Mouse (Mus musculus) MEL (cell line): ENCODE data around the gene Fam122a. TPM values are rescaled to one million over a fixed set of nuclear protein-coding genes. Genes with fewer than 3 reads are reported as not detected.

ENCODE experiments used
- DNase-seq: peaks from one replicate; pipeline ENCODE4 v3.0.0; 2011; ENCODE audit warnings: low read depth, low spot score
- H3K27ac ChIP-seq: 2 replicates; pipeline ENCODE4 v1.5.1; 2012; ENCODE audit warnings: low read depth, mild to moderate bottlenecking, control low read depth, low read length, moderate library complexity; ENCODE audit not compliant: control insufficient read depth
- H3K27me3 ChIP-seq, 2 experiments: fragments of 150-350 bp in 1 of 2; sonication (generic) in 1 of 2; 2 replicates each; pipeline ENCODE4 v1.6.1; 2012; ENCODE audit warnings: low read length in 2 of 2, mild to moderate bottlenecking in 2 of 2, improper control_type of control experiment in 1 of 2, moderate library complexity in 1 of 2; ENCODE audit not compliant: insufficient read depth in 2 of 2, control insufficient read depth in 1 of 2
- H3K36me3 ChIP-seq, 2 experiments: 2 replicates each; pipeline ENCODE4 v1.6.1; 2012 to 2014; ENCODE audit warnings: low read length in 2 of 2, improper control_type of control experiment in 1 of 2, inconsistent platforms in 1 of 2, mild to moderate bottlenecking in 1 of 2; ENCODE audit not compliant: insufficient read depth in 2 of 2, control insufficient read depth in 1 of 2
- H3K4me1 ChIP-seq, 2 experiments: fragments of 150-350 bp in 1 of 2; sonication (generic) in 1 of 2; 2 replicates each; pipeline ENCODE4 v1.6.1; 2012; ENCODE audit warnings: low read length in 2 of 2, improper control_type of control experiment in 1 of 2, mild to moderate bottlenecking in 1 of 2; ENCODE audit not compliant: insufficient read depth in 2 of 2, control insufficient read depth in 1 of 2
- H3K4me3 ChIP-seq, 2 experiments: fragments of 150-350 bp in 1 of 2; sonication (generic) in 1 of 2; 2 replicates each; pipeline ENCODE4 v1.5.1; 2012; ENCODE audit warnings: low read depth in 2 of 2, low read length in 2 of 2, mild to moderate bottlenecking in 2 of 2, moderate library complexity in 2 of 2, control low read depth in 1 of 2, improper control_type of control experiment in 1 of 2; ENCODE audit not compliant: control insufficient read depth in 1 of 2, insufficient read depth in 1 of 2
- H3K79me2 ChIP-seq: 2 replicates; pipeline ENCODE4 v1.6.1; 2012; ENCODE audit warnings: mild to moderate bottlenecking, low read length, moderate library complexity; ENCODE audit not compliant: control insufficient read depth, poor library complexity, insufficient read depth
- H3K9ac ChIP-seq: 2 replicates; pipeline ENCODE4 v1.6.1; 2012; ENCODE audit warnings: low read depth, mild to moderate bottlenecking, control low read depth, low read length, moderate library complexity; ENCODE audit not compliant: control insufficient read depth, poor library complexity, severe bottlenecking
- H3K9me3 ChIP-seq: fragments of 150-350 bp; sonication (generic); replicated peaks from 2 replicates; pipeline ENCODE4 v1.6.1; 2012; ENCODE audit warnings: mild to moderate bottlenecking, low read length, improper control_type of control experiment, moderate library complexity; ENCODE audit not compliant: insufficient read depth
- ELF1 ChIP-seq: IDR thresholded peaks from 2 replicates; pipeline ENCODE4 v1.6.1; 2014; ENCODE audit warnings: low read depth, mild to moderate bottlenecking, inconsistent platforms, low read length, improper control_type of control experiment, moderate library complexity
- JUND ChIP-seq: IDR thresholded peaks from 2 replicates; pipeline ENCODE4 v1.6.1; 2011; ENCODE audit warnings: low read depth, mild to moderate bottlenecking, improper control_type of control experiment, low read length
- MAFK ChIP-seq: IDR thresholded peaks from 2 replicates; pipeline ENCODE4 v1.6.1; 2011; ENCODE audit warnings: low read depth, mild to moderate bottlenecking, low read length, improper control_type of control experiment, borderline replicate concordance
- MEF2A ChIP-seq: IDR thresholded peaks from 2 replicates; pipeline ENCODE4 v1.6.1; 2014; ENCODE audit warnings: low read depth, mild to moderate bottlenecking, inconsistent platforms, low read length, improper control_type of control experiment; ENCODE audit not compliant: poor library complexity, insufficient replicate concordance, severe bottlenecking; ENCODE audit errors: extremely low read depth
- MYC ChIP-seq: IDR thresholded peaks from 2 replicates; pipeline ENCODE4 v1.6.1; 2011; ENCODE audit warnings: low read depth, mild to moderate bottlenecking, low read length, improper control_type of control experiment, moderate library complexity
- NELFE ChIP-seq: IDR thresholded peaks from 2 replicates; pipeline ENCODE4 v1.6.1; 2011; ENCODE audit warnings: low read depth, low read length, improper control_type of control experiment
- POLR2AphosphoS2 ChIP-seq: IDR thresholded peaks from 2 replicates; pipeline ENCODE4 v1.6.1; 2011; ENCODE audit warnings: low read length, improper control_type of control experiment
- POLR2AphosphoS5 ChIP-seq: IDR thresholded peaks from 2 replicates; pipeline ENCODE4 v1.6.1; 2012; ENCODE audit warnings: low read depth, borderline replicate concordance, mild to moderate bottlenecking, inconsistent platforms, low read length, moderate library complexity, mixed read lengths
- RAD21 ChIP-seq: IDR thresholded peaks from 2 replicates; pipeline ENCODE4 v1.6.1; 2011; ENCODE audit warnings: mild to moderate bottlenecking, low read depth, low read length, improper control_type of control experiment
- RCOR1 ChIP-seq: IDR thresholded peaks from 2 replicates; pipeline ENCODE4 v1.6.1; 2012; ENCODE audit warnings: low read depth, mild to moderate bottlenecking, inconsistent platforms, low read length, improper control_type of control experiment
- SMC3 ChIP-seq: IDR thresholded peaks from 2 replicates; pipeline ENCODE4 v1.6.1; 2011; ENCODE audit warnings: low read depth, low read length, improper control_type of control experiment
- TBP ChIP-seq: IDR thresholded peaks from 2 replicates; pipeline ENCODE4 v1.8.0; 2011; ENCODE audit warnings: low read depth, low read length, improper control_type of control experiment
- USF1 ChIP-seq: IDR thresholded peaks from 2 replicates; pipeline ENCODE4 v1.6.1; 2014; ENCODE audit warnings: low read depth, mild to moderate bottlenecking, inconsistent platforms, low read length, improper control_type of control experiment, moderate library complexity
- USF2 ChIP-seq, 2 experiments: IDR thresholded peaks; 2 replicates each; pipeline ENCODE4 v1.6.1; 2011 to 2012; ENCODE audit warnings: improper control_type of control experiment in 2 of 2, low read length in 2 of 2, borderline replicate concordance in 1 of 2, inconsistent platforms in 1 of 2, low read depth in 1 of 2, mild to moderate bottlenecking in 1 of 2; ENCODE audit not compliant: insufficient read depth in 1 of 2
- ZC3H11A ChIP-seq: IDR thresholded peaks from 2 replicates; pipeline ENCODE4 v1.6.1; 2012; ENCODE audit warnings: low read depth, mild to moderate bottlenecking, inconsistent platforms, low read length, improper control_type of control experiment
- ZKSCAN1 ChIP-seq: IDR thresholded peaks from 2 replicates; pipeline ENCODE4 v1.6.1; 2012; ENCODE audit warnings: low read depth, mild to moderate bottlenecking, inconsistent platforms, low read length, improper control_type of control experiment, moderate library complexity
- ZNF384 ChIP-seq: IDR thresholded peaks from 2 replicates; pipeline ENCODE4 v1.6.1; 2012; ENCODE audit warnings: low read depth, mild to moderate bottlenecking, inconsistent platforms, low read length, improper control_type of control experiment
- polyA plus RNA-seq, 2 experiments: library from polyadenylated mRNA; stranded (reverse) in 1 of 2; unstranded in 1 of 2; fragments of >175 nt in 1 of 2; fragments of >200 nt in 1 of 2; gene quantifications; 2 replicates each; pipeline versions ENCODE4 v1.2.1 to v1.2.4; 2012; ENCODE audit warnings: low replicate concordance in 2 of 2, low read depth in 1 of 2; ENCODE audit not compliant: insufficient read length in 2 of 2, insufficient read depth in 1 of 2, missing spikeins in 1 of 2
- total RNA-seq: library from RNA; depleted of rRNA; stranded (reverse); fragments of 300-350 nt; gene quantifications from 2 replicates; pipeline ENCODE4 v1.2.3, GENCODE M21; 2012

Fam122a gene
- total and polyA plus RNA-seq, 3 experiments: 4.5 to 38.4 TPM; not detected in 1

GRCm38 (mm10) chr19:24486433-24487296, 9.5 kb upstream of the Fam122a start:
- H3K27ac ChIP-seq: no peak overlapping the region
- H3K4me3 ChIP-seq: no peak overlapping the region
- no peak overlapping the region for H3K9ac ChIP-seq
- no peaks in the 10 kb centered on the region for H3K9me3 ChIP-seq
- peak; percentile 79 for TF ChIP-seq ZKSCAN1
- no peak for TF ChIP-seq SMC3
- no peak for TF ChIP-seq POLR2AphosphoS2
- TF ChIP-seq USF1: peak; percentile 51; the same call in 1 of the 2 replicates
- peaks cover 0 to 16% of the 10 kb centered on the region in 2 experiments; a peak in 2 of 4 replicates for H3K36me3 ChIP-seq
- H3K4me1 ChIP-seq: peaks cover 8 to 9% of the 10 kb centered on the region in 2 experiments
- no peaks in the 10 kb centered on the region for H3K27me3 ChIP-seq
- DNase-seq: no peak
- no peaks in the 10 kb centered on the region for H3K79me2 ChIP-seq

GRCm38 (mm10) chr19:24484612-24485194, 7.5 kb upstream of the Fam122a start:
- no peaks in the 10 kb centered on the region for H3K9me3 ChIP-seq
- TF ChIP-seq TBP (no peak), ZNF384 (no peak), RCOR1 (no peak), JUND (no peak), RAD21 (no peak), POLR2AphosphoS5 (no peak), POLR2AphosphoS2 (no peak)
- no peak overlapping the region for H3K9ac ChIP-seq
- H3K4me3 ChIP-seq: no peak overlapping the region
- H3K27ac ChIP-seq: no peak overlapping the region
- H3K79me2 ChIP-seq: no peaks in the 10 kb centered on the region
- DNase-seq: no peak
- H3K4me1 ChIP-seq: peaks cover 0 to 2% of the 10 kb centered on the region in 2 experiments; a peak in 2 of 4 replicates
- peaks cover 0 to 2% of the 10 kb centered on the region in 2 experiments; a peak in 1 of 4 replicates for H3K36me3 ChIP-seq
- no peaks in the 10 kb centered on the region for H3K27me3 ChIP-seq

GRCm38 (mm10) chr19:24480916-24481315, 3.8 kb upstream of the Fam122a start:
- Histone ChIP-seq H3K4me3 (no peak overlapping the region), H3K27me3 (no peaks in the 10 kb centered on the region), H3K9me3 (no peaks in the 10 kb centered on the region), H3K4me1 (peaks cover 2 to 7% of the 10 kb centered on the region in 2 experiments; a peak in 3 of 4 replicates), H3K36me3 (peaks cover 0 to 6% of the 10 kb centered on the region in 2 experiments; a peak in 2 of 4 replicates), H3K27ac (no peak overlapping the region), H3K79me2 (peaks cover 14% of the 10 kb centered on the region), H3K9ac (no peak overlapping the region)
- no peak for DNase-seq
- no peak for TF ChIP-seq MYC
- no peak for TF ChIP-seq POLR2AphosphoS5
- TF ChIP-seq JUND: no peak
- no peak for TF ChIP-seq USF2 (IDR thresholded peaks at IDR 0.05; ENCODE audit: borderline replicate concordance in 1 of 2, insufficient read depth in 1 of 2, low read depth in 1 of 2, low read length in 2 of 2)
- TF ChIP-seq ZC3H11A: no peak
- TF ChIP-seq NELFE: no peak
- no peak for TF ChIP-seq MAFK
- TF ChIP-seq RAD21: no peak
- TF ChIP-seq MEF2A: no peak
- no peak for TF ChIP-seq ELF1
